Mouse (Mus musculus): ENCODE results near the gene Cyfip1. TPM values are rescaled to one million over a fixed set of nuclear protein-coding genes. Genes with fewer than 3 reads are reported as not detected.
A peak's percentile ranks its signal among the peaks of the same experiment; 100 is the strongest.

Gene Cyfip1
- polyA plus RNA-seq, 1 experiment from 2014 or later = 138 TPM

DNA sequence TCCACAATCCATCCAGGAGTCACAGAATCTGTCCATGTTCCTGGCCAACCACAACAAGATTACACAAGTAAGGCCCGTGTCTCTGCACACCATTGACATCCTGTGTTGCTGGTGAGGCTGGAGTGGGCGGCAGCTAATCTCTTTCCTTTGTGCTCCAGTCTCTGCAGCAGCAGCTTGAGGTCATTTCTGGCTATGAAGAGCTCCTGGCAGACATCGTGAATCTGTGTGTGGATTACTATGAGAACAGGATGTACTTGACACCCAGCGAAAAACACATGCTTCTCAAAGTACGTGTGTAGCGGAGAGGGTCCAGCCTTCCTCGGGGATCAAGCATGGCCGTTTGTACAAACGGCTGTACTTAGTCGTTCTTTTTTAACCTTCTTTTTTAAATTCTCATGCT, 36.2 kb downstream of the Cyfip1 start:
- no peak for TF ChIP-seq CTCF (IDR thresholded peaks at IDR 0.05; ENCODE audit: low read depth)
- H3K36me3 ChIP-seq (ENCODE audit: insufficient read depth) = peaks cover 87% of the 10 kb centered on the region
- no peaks in the 10 kb centered on the region for H3K9me3 ChIP-seq (ENCODE audit: low read depth, low read length)
- no peaks in the 10 kb centered on the region for H3K4me1 ChIP-seq (ENCODE audit: insufficient read depth)
- H3K27me3 ChIP-seq (ENCODE audit: insufficient read depth, low read length) = no peaks in the 10 kb centered on the region
- no peak overlapping the region for H3K9ac ChIP-seq
- H3K4me3 ChIP-seq (ENCODE audit: low read depth, low read length) = no peak overlapping the region
- WGBS = 78% methylated on average over 10 of the region's 10 CpGs
- ATAC-seq (ENCODE audit: insufficient read depth) (no peak), DNase-seq (peak; percentile 9)
- H3K4me2 ChIP-seq = no peak overlapping the region
- no peak overlapping the region for H3K27ac ChIP-seq (ENCODE audit: low read depth)

DNA sequence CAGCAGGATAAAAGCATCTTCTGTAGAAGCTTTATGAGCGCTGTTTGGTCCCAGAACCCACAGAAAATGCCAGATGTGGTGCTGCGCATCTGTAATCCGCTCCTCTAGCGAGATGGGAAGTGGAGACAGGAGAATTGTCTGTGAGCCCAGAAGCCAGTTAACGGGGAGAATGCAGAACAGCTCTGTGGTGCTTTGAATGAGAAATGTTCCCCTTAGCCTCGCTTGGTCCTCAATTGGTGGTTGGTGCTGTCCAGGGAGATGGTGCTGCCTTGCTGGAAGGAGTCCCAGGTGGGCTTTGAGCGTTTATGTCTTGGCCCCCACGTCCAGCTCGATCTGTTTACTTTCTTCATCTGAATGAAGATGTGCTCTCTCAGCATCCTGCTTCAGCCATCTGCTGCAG, 39.3 kb downstream of the Cyfip1 start:
- no peak for ATAC-seq (ENCODE audit: insufficient read depth)
- WGBS = 84% methylated on average over 9 of the region's 9 CpGs

DNA sequence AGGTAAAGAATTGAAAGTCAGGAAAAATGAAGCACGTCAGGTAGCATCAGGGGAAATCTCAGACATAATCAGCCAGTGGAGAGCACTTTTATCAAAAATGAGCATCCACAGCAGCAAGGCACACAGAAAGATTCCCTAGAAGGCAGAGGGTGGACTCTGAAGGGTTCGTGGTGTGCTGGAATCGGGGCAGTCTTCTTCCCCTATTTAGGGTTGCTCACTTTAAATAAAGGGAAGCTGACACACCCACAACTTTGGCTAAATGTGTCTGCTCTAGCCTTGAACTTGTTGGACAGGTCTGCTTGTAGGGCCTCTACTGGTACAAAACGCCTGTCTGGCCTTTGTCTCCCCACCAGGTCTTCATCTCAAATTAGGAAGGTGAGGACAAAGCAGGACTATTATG, 47.1 kb downstream of the Cyfip1 start:
- TF ChIP-seq CTCF (IDR thresholded peaks at IDR 0.05; ENCODE audit: low read depth) = no peak
- no peak overlapping the region for H3K4me2 ChIP-seq
- ATAC-seq (ENCODE audit: insufficient read depth) = no peak
- H3K27me3 ChIP-seq (ENCODE audit: insufficient read depth, low read length) = no peaks in the 10 kb centered on the region
- no peak overlapping the region for H3K9ac ChIP-seq
- H3K9me3 ChIP-seq (ENCODE audit: low read depth, low read length) = no peaks in the 10 kb centered on the region
- H3K4me1 ChIP-seq (ENCODE audit: insufficient read depth) = no peaks in the 10 kb centered on the region
- DNase-seq = no peak
- H3K27ac ChIP-seq (ENCODE audit: low read depth) = no peak overlapping the region
- 83% methylated on average over 4 of the region's 4 CpGs for WGBS
- peaks cover 63% of the 10 kb centered on the region for H3K36me3 ChIP-seq (ENCODE audit: insufficient read depth)
- no peak overlapping the region for H3K4me3 ChIP-seq (ENCODE audit: low read depth, low read length)

More for the DNA sequence above, 39.3 kb downstream of the Cyfip1 start:
- no peaks in the 10 kb centered on the region for H3K9me3 ChIP-seq (ENCODE audit: low read depth, low read length)
- no peak overlapping the region for H3K27ac ChIP-seq (ENCODE audit: low read depth)
- H3K4me3 ChIP-seq (ENCODE audit: low read depth, low read length) = no peak overlapping the region
- no peak overlapping the region for H3K4me2 ChIP-seq
- no peak for TF ChIP-seq CTCF (IDR thresholded peaks at IDR 0.05; ENCODE audit: low read depth)
- peaks cover 66% of the 10 kb centered on the region for H3K36me3 ChIP-seq (ENCODE audit: insufficient read depth)
- H3K4me1 ChIP-seq (ENCODE audit: insufficient read depth) = no peaks in the 10 kb centered on the region
- no peak for DNase-seq
- H3K27me3 ChIP-seq (ENCODE audit: insufficient read depth, low read length) = no peaks in the 10 kb centered on the region
- no peak overlapping the region for H3K9ac ChIP-seq

DNA sequence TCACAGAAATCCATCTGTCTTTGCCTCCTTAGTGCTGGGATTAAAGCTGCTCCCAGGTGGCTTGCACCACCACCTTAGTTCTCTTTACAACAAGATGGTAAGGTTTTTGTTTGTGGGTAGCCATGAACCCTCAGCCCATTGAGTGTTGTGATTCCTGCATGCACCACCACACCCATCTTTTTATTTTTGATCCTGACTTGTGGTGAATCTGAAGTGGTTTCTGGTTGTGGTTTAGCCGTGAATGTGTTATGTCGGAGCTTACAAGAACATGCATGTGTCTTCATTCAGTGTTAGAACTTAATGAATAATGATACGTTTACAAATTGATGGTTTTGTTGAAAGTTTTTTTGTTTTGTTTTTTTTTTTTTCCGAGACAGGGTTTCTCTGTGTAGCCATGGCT, 48.5 kb downstream of the Cyfip1 start:
- DNase-seq = no peak
- Histone ChIP-seq H3K9me3 (ENCODE audit: low read depth, low read length) (no peaks in the 10 kb centered on the region), H3K27me3 (ENCODE audit: insufficient read depth, low read length) (no peaks in the 10 kb centered on the region), H3K27ac (ENCODE audit: low read depth) (no peak overlapping the region), H3K4me2 (no peak overlapping the region), H3K9ac (no peak overlapping the region), H3K4me3 (ENCODE audit: low read depth, low read length) (no peak overlapping the region), H3K36me3 (ENCODE audit: insufficient read depth) (peaks cover 66% of the 10 kb centered on the region), H3K4me1 (ENCODE audit: insufficient read depth) (no peaks in the 10 kb centered on the region)
- TF ChIP-seq CTCF (IDR thresholded peaks at IDR 0.05; ENCODE audit: low read depth) = no peak
- no peak for ATAC-seq (ENCODE audit: insufficient read depth)
- 83% methylated on average over 4 of the region's 4 CpGs for WGBS

DNA sequence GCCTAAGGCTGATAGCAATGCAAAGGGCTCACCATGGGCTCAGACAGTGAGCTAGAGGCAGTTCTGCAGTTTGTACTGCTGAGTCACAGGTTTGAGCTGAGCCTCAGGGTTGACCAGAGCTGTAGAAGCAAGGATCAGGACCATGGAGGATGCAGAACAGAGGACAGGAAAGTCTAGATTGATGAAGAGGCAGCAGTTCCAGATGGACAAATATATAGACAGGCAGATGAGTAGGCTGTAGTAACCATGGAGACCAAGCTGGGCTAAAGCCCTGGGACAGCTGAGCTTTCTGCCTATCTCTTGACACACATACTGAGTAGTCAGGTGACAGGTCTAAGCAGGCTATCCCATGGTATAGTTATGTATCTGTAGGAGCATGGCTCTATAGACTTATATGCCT, 49.2 kb downstream of the Cyfip1 start:
- no peak for ATAC-seq (ENCODE audit: insufficient read depth)
- DNase-seq = no peak
- H3K9me3 ChIP-seq (ENCODE audit: low read depth, low read length) = no peaks in the 10 kb centered on the region
- H3K9ac ChIP-seq = no peak overlapping the region
- no peaks in the 10 kb centered on the region for H3K27me3 ChIP-seq (ENCODE audit: insufficient read depth, low read length)
- no peak for TF ChIP-seq CTCF (IDR thresholded peaks at IDR 0.05; ENCODE audit: low read depth)
- H3K4me1 ChIP-seq (ENCODE audit: insufficient read depth) = no peaks in the 10 kb centered on the region
- H3K27ac ChIP-seq (ENCODE audit: low read depth) = no peak overlapping the region
- no peak overlapping the region for H3K4me3 ChIP-seq (ENCODE audit: low read depth, low read length)
- H3K4me2 ChIP-seq = no peak overlapping the region
- peaks cover 69% of the 10 kb centered on the region for H3K36me3 ChIP-seq (ENCODE audit: insufficient read depth)

DNA sequence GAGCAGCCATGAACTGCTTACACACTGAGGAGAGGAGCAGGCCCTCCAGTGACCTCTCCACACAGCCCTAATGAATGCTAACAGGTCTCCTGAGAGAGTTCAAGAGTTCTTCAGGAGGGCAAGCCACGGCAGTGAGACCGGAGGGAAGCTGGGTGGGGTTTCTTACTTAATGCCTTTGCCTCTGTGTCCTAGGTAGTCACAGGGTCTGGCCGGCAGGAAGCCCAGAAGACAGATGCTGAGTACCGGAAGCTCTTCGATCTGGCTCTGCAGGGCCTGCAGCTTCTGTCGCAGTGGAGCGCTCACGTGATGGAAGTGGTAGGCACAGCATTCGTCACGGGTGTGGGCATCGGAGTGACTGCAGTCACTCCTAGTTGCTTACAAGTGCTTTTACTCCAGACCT, 50.3 kb downstream of the Cyfip1 start:
- 82% methylated on average over 11 of the region's 11 CpGs for WGBS

DNA sequence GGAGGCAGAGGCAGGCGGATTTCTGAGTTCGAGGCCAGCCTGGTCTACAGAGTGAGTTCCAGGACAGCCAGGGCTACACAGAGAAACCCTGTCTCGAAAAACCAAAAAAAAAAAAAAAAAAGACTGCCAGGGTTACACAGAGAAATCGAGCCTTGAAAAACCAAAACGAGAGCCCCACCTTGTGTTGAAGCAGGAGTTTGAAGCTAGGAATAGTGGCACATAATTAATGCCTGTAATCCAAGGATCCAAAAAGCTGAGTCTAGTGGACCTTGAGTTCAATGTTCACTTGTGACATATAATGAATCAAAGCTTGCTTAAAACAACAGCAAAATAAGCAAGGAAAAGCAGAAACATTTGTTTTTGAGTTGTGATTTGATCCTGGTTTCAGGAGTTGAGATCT, 62.2 kb downstream of the Cyfip1 start:
- Histone ChIP-seq H3K36me3 (ENCODE audit: insufficient read depth) (peaks cover 70% of the 10 kb centered on the region), H3K27me3 (ENCODE audit: insufficient read depth, low read length) (no peaks in the 10 kb centered on the region), H3K9ac (no peak overlapping the region), H3K4me3 (ENCODE audit: low read depth, low read length) (no peak overlapping the region), H3K9me3 (ENCODE audit: low read depth, low read length) (no peaks in the 10 kb centered on the region), H3K4me1 (ENCODE audit: insufficient read depth) (no peaks in the 10 kb centered on the region), H3K4me2 (no peak overlapping the region), H3K27ac (ENCODE audit: low read depth) (no peak overlapping the region)
- no peak for TF ChIP-seq CTCF (IDR thresholded peaks at IDR 0.05; ENCODE audit: low read depth)
- no peak for ATAC-seq (ENCODE audit: insufficient read depth)
- 83% methylated on average over 4 of the region's 5 CpGs for WGBS
- DNase-seq = no peak

More for the DNA sequence above, 50.3 kb downstream of the Cyfip1 start:
- no peak for DNase-seq
- peaks cover 72% of the 10 kb centered on the region for H3K36me3 ChIP-seq (ENCODE audit: insufficient read depth)
- H3K27ac ChIP-seq (ENCODE audit: low read depth) = no peak overlapping the region
- no peaks in the 10 kb centered on the region for H3K9me3 ChIP-seq (ENCODE audit: low read depth, low read length)
- H3K4me2 ChIP-seq = no peak overlapping the region
- no peak for TF ChIP-seq CTCF (IDR thresholded peaks at IDR 0.05; ENCODE audit: low read depth)
- H3K4me3 ChIP-seq (ENCODE audit: low read depth, low read length) = no peak overlapping the region
- no peak for ATAC-seq (ENCODE audit: insufficient read depth)
- H3K27me3 ChIP-seq (ENCODE audit: insufficient read depth, low read length) = no peaks in the 10 kb centered on the region
- H3K4me1 ChIP-seq (ENCODE audit: insufficient read depth) = no peaks in the 10 kb centered on the region
- no peak overlapping the region for H3K9ac ChIP-seq

DNA sequence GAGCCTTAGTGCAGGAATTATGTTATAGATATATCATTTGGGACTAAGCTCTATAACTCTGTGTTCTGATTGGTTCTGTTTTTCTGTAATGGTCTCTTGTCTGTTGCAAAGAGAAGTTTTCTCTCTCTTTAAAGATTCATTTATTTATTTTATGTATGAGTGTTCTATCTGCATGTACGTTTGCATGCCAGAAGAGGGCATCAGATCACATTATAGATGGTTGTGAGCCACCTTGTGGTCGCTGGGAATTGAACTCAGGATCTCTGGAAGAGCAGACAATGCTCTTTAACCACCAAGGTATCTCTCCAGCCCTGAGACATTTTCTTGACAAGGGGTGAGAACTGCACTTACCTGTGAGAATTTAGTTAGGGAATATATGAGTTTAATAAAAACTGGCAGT, 63.9 kb downstream of the Cyfip1 start:
- no peak overlapping the region for H3K4me3 ChIP-seq (ENCODE audit: low read depth, low read length)
- H3K9me3 ChIP-seq (ENCODE audit: low read depth, low read length) = no peaks in the 10 kb centered on the region
- no peaks in the 10 kb centered on the region for H3K27me3 ChIP-seq (ENCODE audit: insufficient read depth, low read length)
- 0 out of 2 replicates have a peak, but pooled peaks have one; percentile 6 for TF ChIP-seq CTCF (IDR thresholded peaks at IDR 0.05; ENCODE audit: low read depth)
- 66% methylated on average over 2 of the region's 2 CpGs for WGBS
- H3K27ac ChIP-seq (ENCODE audit: low read depth) = no peak overlapping the region
- no peak overlapping the region for H3K9ac ChIP-seq
- H3K4me1 ChIP-seq (ENCODE audit: insufficient read depth) = no peaks in the 10 kb centered on the region
- no peak for DNase-seq
- H3K36me3 ChIP-seq (ENCODE audit: insufficient read depth) = peaks cover 70% of the 10 kb centered on the region
- H3K4me2 ChIP-seq = no peak overlapping the region
- ATAC-seq (ENCODE audit: insufficient read depth) = no peak
